Mouse (Mus musculus) thymus, adult 2 months (tissue): ENCODE measurements around the gene Bcl2l2.

Experiments used
- CTCF ChIP-seq: fragments of 200-500 bp; IDR thresholded peaks from 2 replicates; pipeline ENCODE4 v1.5.1; 2012; ENCODE audit warnings: mild to moderate bottlenecking, control low read depth, low read length, moderate library complexity, borderline replicate concordance; ENCODE audit not compliant: control insufficient read depth, poor library complexity, insufficient read depth; ENCODE audit errors: extremely low read depth
- POLR2A ChIP-seq: fragments of 200-500 bp; IDR thresholded peaks from 2 replicates; pipeline ENCODE4 v1.6.1; 2012; ENCODE audit warnings: mild to moderate bottlenecking, low read length, control low read depth, moderate library complexity; ENCODE audit not compliant: control insufficient read depth, poor library complexity, insufficient read depth; ENCODE audit errors: extremely low read depth

GRCm38 (mm10) chr14:54857891-54858290 lies 25.3 kb upstream of the Bcl2l2 start:
- no peak for TF ChIP-seq CTCF
- no peak for TF ChIP-seq POLR2A
